Mouse (Mus musculus) cerebellum, postnatal 14 days (tissue): Measurements from ENCODE around the gene Fer1l4.

Source experiments
- DNase-seq, 2 experiments: peaks; one replicate each; pipeline ENCODE4 v3.0.0; 2021; ENCODE audit warnings: mixed read lengths in 2 of 2

Gene Fer1l4

GRCm38 (mm10) chr2:156052816-156053215 lies at the start of gene Fer1l4:
TSS of gene Fer1l4 (minus strand) at chr2:156052947.
- DNase-seq, result no peak

- no peak for DNase-seq
Observed at GRCm38 (mm10) chr2:156091926-156092325, 39.2 kb upstream of the Fer1l4 start.

- no peak for DNase-seq
Observed at GRCm38 (mm10) chr2:156089799-156090198, 37.1 kb upstream of the Fer1l4 start.

- DNase-seq, result no peak
Observed at GRCm38 (mm10) chr2:156087391-156088110, 34.8 kb upstream of the Fer1l4 start.

GRCm38 (mm10) chr2:156084541-156084940 lies 31.8 kb upstream of the Fer1l4 start:
- DNase-seq, result no peak

GRCm38 (mm10) chr2:156080391-156080790 lies 27.6 kb upstream of the Fer1l4 start:
- DNase-seq, result no peak

- peak; percentile 40 to 43 for DNase-seq
Observed at GRCm38 (mm10) chr2:156079674-156080073, 26.9 kb upstream of the Fer1l4 start.

- no peak for DNase-seq
Observed at GRCm38 (mm10) chr2:156079183-156079560, 26.4 kb upstream of the Fer1l4 start.

GRCm38 (mm10) chr2:156078421-156079182 lies 25.9 kb upstream of the Fer1l4 start:
- no peak for DNase-seq

- no peak for DNase-seq
Observed at GRCm38 (mm10) chr2:156077461-156077860, 24.7 kb upstream of the Fer1l4 start.

GRCm38 (mm10) chr2:156073725-156074124 lies 21.0 kb upstream of the Fer1l4 start:
- DNase-seq, result no peak

- no peak for DNase-seq
Observed at GRCm38 (mm10) chr2:156071236-156071635, 18.5 kb upstream of the Fer1l4 start.

- DNase-seq, result peak; percentile 85 to 92
Observed at GRCm38 (mm10) chr2:156067916-156068315, 15.2 kb upstream of the Fer1l4 start.

GRCm38 (mm10) chr2:156066126-156066525 lies 13.4 kb upstream of the Fer1l4 start:
- no peak for DNase-seq

- peak; percentile 74 to 81 for DNase-seq
Observed at GRCm38 (mm10) chr2:156065099-156066041, 12.6 kb upstream of the Fer1l4 start, which contains the start of gene Spag4. TSS of gene Spag4 (plus strand) at chr2:156065175.

GRCm38 (mm10) chr2:156047929-156048328 lies 4.8 kb downstream of the Fer1l4 start:
- DNase-seq, result no peak

GRCm38 (mm10) chr2:156042903-156043302 lies 9.8 kb downstream of the Fer1l4 start:
- DNase-seq, result no peak

GRCm38 (mm10) chr2:156039390-156039789 lies 13.4 kb downstream of the Fer1l4 start:
- DNase-seq, result no peak

- DNase-seq, result no peak
Observed at GRCm38 (mm10) chr2:156025482-156025881, 27.3 kb downstream of the Fer1l4 start.

- no peak for DNase-seq
Observed at GRCm38 (mm10) chr2:156021765-156022164, 31.0 kb downstream of the Fer1l4 start.

- no peak for DNase-seq
Observed at GRCm38 (mm10) chr2:156021219-156021618, 31.5 kb downstream of the Fer1l4 start.

- DNase-seq, result no peak
Observed at GRCm38 (mm10) chr2:156018106-156018505, 34.6 kb downstream of the Fer1l4 start.
